Mouse (Mus musculus): ENCODE data around the gene Max.

The Max gene

GRCm38 (mm10) chr12:76961932-76962891 lies at the start of gene Max:
Max (minus strand) TSS chr12:76962201.
- DNase-seq (ENCODE audit: low read depth, low spot score) = peak; percentile 100

- DNase-seq (ENCODE audit: low read depth, low spot score) = no peak
Observed at GRCm38 (mm10) chr12:77011092-77011720, 49.2 kb upstream of the Max start.

- DNase-seq (ENCODE audit: low read depth, low spot score) = no peak
Observed at GRCm38 (mm10) chr12:77009202-77010030, 47.4 kb upstream of the Max start.

- no peak for DNase-seq (ENCODE audit: low read depth, low spot score)
Observed at GRCm38 (mm10) chr12:77004893-77005292, 42.9 kb upstream of the Max start.

- DNase-seq (ENCODE audit: low read depth, low spot score) = no peak
Observed at GRCm38 (mm10) chr12:77002551-77003228, 40.7 kb upstream of the Max start.

- DNase-seq (ENCODE audit: low read depth, low spot score) = no peak
Observed at GRCm38 (mm10) chr12:77001312-77001711, 39.3 kb upstream of the Max start.

GRCm38 (mm10) chr12:77000705-77001284 lies 38.8 kb upstream of the Max start:
- no peak for DNase-seq (ENCODE audit: low read depth, low spot score)

- no peak for DNase-seq (ENCODE audit: low read depth, low spot score)
Observed at GRCm38 (mm10) chr12:77000096-77000704, 38.2 kb upstream of the Max start.

GRCm38 (mm10) chr12:76994766-76995165 lies 32.8 kb upstream of the Max start:
- DNase-seq (ENCODE audit: low read depth, low spot score) = no peak

- DNase-seq (ENCODE audit: low read depth, low spot score) = peak; percentile 72
Observed at GRCm38 (mm10) chr12:76992891-76993529, 31.0 kb upstream of the Max start.

- DNase-seq (ENCODE audit: low read depth, low spot score) = no peak
Observed at GRCm38 (mm10) chr12:76982818-76983471, 20.9 kb upstream of the Max start.

- DNase-seq (ENCODE audit: low read depth, low spot score) = no peak
Observed at GRCm38 (mm10) chr12:76979530-76979929, 17.5 kb upstream of the Max start.

- no peak for DNase-seq (ENCODE audit: low read depth, low spot score)
Observed at GRCm38 (mm10) chr12:76972669-76973068, 10.7 kb upstream of the Max start.

GRCm38 (mm10) chr12:76972241-76972640 lies 10.2 kb upstream of the Max start:
- DNase-seq (ENCODE audit: low read depth, low spot score) = no peak

GRCm38 (mm10) chr12:76971642-76972221 lies 9.7 kb upstream of the Max start:
- DNase-seq (ENCODE audit: low read depth, low spot score) = no peak

GRCm38 (mm10) chr12:76965876-76966275 lies 3.9 kb upstream of the Max start:
- no peak for DNase-seq (ENCODE audit: low read depth, low spot score)

GRCm38 (mm10) chr12:76965089-76965488 lies 3.1 kb upstream of the Max start:
- no peak for DNase-seq (ENCODE audit: low read depth, low spot score)

GRCm38 (mm10) chr12:76961052-76961931 lies 709 bp downstream of the Max start:
- no peak for DNase-seq (ENCODE audit: low read depth, low spot score)

Measured in telencephalon, adult 2 months (tissue).